Mouse (Mus musculus) layer of hippocampus, adult 2 months (tissue): ENCODE measurements around the gene Cdr2l. TPM values are rescaled to one million over a fixed set of nuclear protein-coding genes. Genes with fewer than 3 reads are reported as not detected.
A peak's percentile ranks its signal among the peaks of the same experiment; 100 is the strongest.

ENCODE experiments used
- DNase-seq, 2 experiments: peaks; one replicate each; pipeline ENCODE4 v3.0.0; 2022; ENCODE audit warnings: low spot score in 2 of 2
- H3K27ac ChIP-seq: fragments of 200-600 bp; 2 replicates; pipeline ENCODE4 v1.8.1; 2022
- H3K4me3 ChIP-seq: fragments of 200-600 bp; 2 replicates; pipeline ENCODE4 v1.8.1; 2022; ENCODE audit warnings: mild to moderate bottlenecking
- CTCF ChIP-seq: fragments of 200-600 bp; conservative IDR thresholded peaks from 2 replicates; pipeline ENCODE4 v1.8.1; 2022; ENCODE audit warnings: antibody characterized with exemption, mild to moderate bottlenecking, moderate library complexity
- total RNA-seq, 2 experiments: library from RNA; stranded (reverse); gene quantifications; 2 replicates each; pipeline ENCODE4 v1.2.3; 2021

Cdr2l gene
- total RNA-seq, 2 experiments from 2014 or later = 21.9 to 26.1 TPM

DNA sequence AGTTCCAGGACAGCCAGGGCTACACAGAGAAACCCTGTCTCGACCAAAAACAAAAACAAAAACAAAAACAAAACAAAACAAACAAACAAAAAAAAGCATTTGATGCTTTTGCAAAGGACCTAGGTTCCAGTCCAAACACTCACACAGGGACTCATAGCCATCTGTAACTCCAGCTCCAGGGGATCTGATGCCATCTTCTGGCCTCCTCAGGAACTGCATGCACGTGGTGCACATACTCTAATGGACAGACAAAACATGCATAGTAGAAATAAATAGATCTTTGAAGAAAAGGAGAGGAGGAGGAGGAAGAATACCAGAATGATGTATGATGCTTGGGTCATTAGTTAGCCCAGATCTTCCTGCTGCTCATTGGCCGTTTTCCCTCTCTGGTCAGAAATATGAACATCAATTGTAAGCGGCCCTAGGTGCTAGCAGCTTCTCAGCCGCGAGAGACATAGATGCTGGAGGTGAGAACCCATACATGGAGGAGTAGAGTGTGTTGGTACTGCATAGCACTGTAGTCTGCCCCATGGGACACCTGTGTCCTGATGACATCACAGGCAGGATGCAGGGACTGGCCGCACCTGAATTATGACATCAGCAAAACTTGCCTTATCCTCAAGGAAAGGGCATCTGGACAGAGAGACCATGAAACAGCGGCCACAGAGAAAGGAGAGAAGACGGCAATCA is 58.3 kb downstream of the Cdr2l start, which contains the start of gene Trim80:
Trim80 (plus strand) TSS at position 640 of the 690 bp plus-strand sequence.
- DNase-seq = no peak
- TF ChIP-seq CTCF = peak; percentile 50
- Histone ChIP-seq H3K27ac (no peak within 1 kb of the TSS), H3K4me3 (no peak within 1 kb of the TSS)

DNA sequence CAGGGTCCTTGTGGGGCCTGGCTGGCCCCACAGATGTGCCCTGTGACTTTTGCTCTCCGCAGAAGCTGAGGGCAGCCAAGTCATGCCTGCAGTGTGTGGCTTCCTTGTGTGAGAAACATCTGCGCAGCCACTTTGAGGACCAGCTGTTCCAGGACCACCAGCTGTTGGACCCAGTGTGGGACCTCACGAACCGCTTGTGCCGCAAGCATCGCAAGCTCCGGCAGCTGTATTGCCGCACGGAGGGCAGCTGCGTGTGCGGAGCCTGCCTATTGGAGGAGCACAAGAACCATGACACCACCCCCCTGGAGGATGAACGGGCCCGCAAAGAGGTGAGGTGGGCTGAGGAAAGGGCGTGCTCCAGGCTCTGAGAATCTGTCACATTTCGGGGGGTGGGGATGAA is 59.7 kb downstream of the Cdr2l start:
- Histone ChIP-seq H3K4me3 (no peak overlapping the region), H3K27ac (no peak overlapping the region)
- no peak for TF ChIP-seq CTCF
- DNase-seq = no peak

Other genes with a start within 250 kb of the Cdr2l start
- gene Cd300lf, start 247.9 kb upstream of the Cdr2l start, total RNA-seq = under 1 TPM; 0.38 to 0.49 TPM
- gene Slc9a3r1, start 218.6 kb upstream of the Cdr2l start, total RNA-seq = 10 to 100 TPM; 67.3 to 74.6 TPM
- 10 to 100 TPM; 18.1 to 20.1 TPM for gene Tmem104, start 194.4 kb upstream of the Cdr2l start, total RNA-seq
- 10 to 100 TPM; 20.5 to 20.6 TPM for gene Nat9, start 194.1 kb upstream of the Cdr2l start, total RNA-seq
- gene Grin2c, start 114.7 kb upstream of the Cdr2l start, total RNA-seq = 10 to 100 TPM; 47.4 to 47.5 TPM
- 10 to 100 TPM; 22.4 to 22.5 TPM for gene Fdxr, start 104.9 kb upstream of the Cdr2l start, total RNA-seq
- 10 to 100 TPM; 13.2 to 15.1 TPM for gene Fads6, start 84.3 kb upstream of the Cdr2l start, total RNA-seq
- gene Otop2, start 74.8 kb upstream of the Cdr2l start, total RNA-seq = under 1 TPM; 0.51 to 0.59 TPM
- gene Ush1g, start 59.9 kb upstream of the Cdr2l start, total RNA-seq = under 1 TPM; 0.37 to 0.64 TPM
- under 1 TPM in 1 of 2 experiments, not detected in 1; 0.20 TPM for gene Otop3, start 47.2 kb upstream of the Cdr2l start, total RNA-seq
- 100 to 1,000 TPM; 110 to 119 TPM for gene Hid1, start 14.2 kb upstream of the Cdr2l start, total RNA-seq
- 100 to 1,000 TPM; 100 to 105 TPM for gene Mrpl58, start 21.8 kb downstream of the Cdr2l start, total RNA-seq
- gene Atp5h, start 38.0 kb downstream of the Cdr2l start, total RNA-seq = 100 to 1,000 TPM; 467 to 494 TPM
- gene Kctd2, start 38.2 kb downstream of the Cdr2l start, total RNA-seq = 10 to 100 TPM; 74.5 to 74.6 TPM
- gene Trim80, start 58.6 kb downstream of the Cdr2l start, total RNA-seq = not detected
- gene Slc16a5, start 80.6 kb downstream of the Cdr2l start, total RNA-seq = not detected
- 10 to 100 TPM; 10.4 to 10.9 TPM for gene Armc7, start 93.8 kb downstream of the Cdr2l start, total RNA-seq
- 10 to 100 TPM; 64.3 to 65.5 TPM for gene Nt5c, start 109.9 kb downstream of the Cdr2l start, total RNA-seq
- 100 to 1,000 TPM; 140 to 142 TPM for gene Jpt1, start 132.5 kb downstream of the Cdr2l start, total RNA-seq
- 100 to 1,000 TPM; 318 to 328 TPM for gene Sumo2, start 154.4 kb downstream of the Cdr2l start, total RNA-seq
- 10 to 100 TPM; 48.7 to 49.3 TPM for gene Nup85, start 182.5 kb downstream of the Cdr2l start, total RNA-seq
- gene Mrps7, start 222.0 kb downstream of the Cdr2l start, total RNA-seq = 10 to 100 TPM; 50.4 to 50.8 TPM
- 10 to 100 TPM; 67.9 to 91.9 TPM for gene Gga3, start 222.1 kb downstream of the Cdr2l start, total RNA-seq
- 10 to 100 TPM; 19.5 to 22.5 TPM for gene Mif4gd, start 231.1 kb downstream of the Cdr2l start, total RNA-seq
- gene Slc25a19, start 246.4 kb downstream of the Cdr2l start, total RNA-seq = 10 to 100 TPM; 60.4 to 66.6 TPM